Mouse (Mus musculus) midbrain, embryonic 10.5 days (tissue): ENCODE data around the gene Ehf. TPM values are rescaled to one million over a fixed set of nuclear protein-coding genes. Genes with fewer than 3 reads are reported as not detected.

ENCODE experiments used
- DNase-seq: peaks from one replicate; pipeline ENCODE4 v3.0.0-alpha.2; 2017; ENCODE audit warnings: low spot score
- H3K27ac ChIP-seq: fragments of 300-500 bp; sonication (generic); replicated peaks from 2 replicates; pipeline ENCODE4 v1.5.1; 2016; ENCODE audit warnings: mild to moderate bottlenecking
- H3K27me3 ChIP-seq: fragments of 300-500 bp; sonication (generic); 2 replicates; pipeline ENCODE4 v1.6.1; 2016; ENCODE audit warnings: low read depth, mild to moderate bottlenecking; ENCODE audit not compliant: poor library complexity, severe bottlenecking
- H3K36me3 ChIP-seq: fragments of 300-500 bp; sonication (generic); 2 replicates; pipeline ENCODE4 v1.6.1; 2016; ENCODE audit warnings: mild to moderate bottlenecking, moderate library complexity
- H3K4me1 ChIP-seq: fragments of 300-500 bp; sonication (generic); 2 replicates; pipeline ENCODE4 v1.6.1; 2016
- H3K4me3 ChIP-seq: fragments of 300-500 bp; sonication (generic); 2 replicates; pipeline ENCODE4 v1.5.1; 2016; ENCODE audit warnings: mild to moderate bottlenecking, moderate library complexity
- H3K9me3 ChIP-seq: fragments of 300-500 bp; sonication (generic); replicated peaks from 2 replicates; pipeline ENCODE4 v1.6.1; 2016; ENCODE audit warnings: mild to moderate bottlenecking
- WGBS: fragments of 180-500 bp; shearing (Covaris S2); methylation state at CpG from one replicate; pipeline ENCODE4 v1.1.7; 2016; 5-methylcytosine and 5-hydroxymethylcytosine counted together
- polyA plus RNA-seq: library from polyadenylated mRNA; unstranded; fragments of >200 nt; fragmentation: Nextera tagmentation; extraction: Ambion mirVana; gene quantifications from 2 replicates; pipeline ENCODE4 v1.2.1, GENCODE M21; 2016

Gene Ehf
- polyA plus RNA-seq, 1 experiment from 2014 or later = not detected

- H3K36me3 ChIP-seq = no peaks in the 10 kb centered on the region
- H3K4me3 ChIP-seq = no peak overlapping the region
- peaks cover 18% of the 10 kb centered on the region for H3K4me1 ChIP-seq
- H3K9me3 ChIP-seq = no peaks in the 10 kb centered on the region
- no peak overlapping the region for H3K27ac ChIP-seq
- 89% methylated on average over 3 of the region's 3 CpGs for WGBS
- no peaks in the 10 kb centered on the region for H3K27me3 ChIP-seq
- DNase-seq = no peak
These were observed 12.9 kb downstream of the Ehf start for GRCm38 (mm10) chr2:103290167-103290566.

GRCm38 (mm10) chr2:103289407-103289950 is 13.6 kb downstream of the Ehf start:
- Histone ChIP-seq H3K9me3 (no peaks in the 10 kb centered on the region), H3K27ac (no peak overlapping the region), H3K4me3 (no peak overlapping the region), H3K36me3 (no peaks in the 10 kb centered on the region), H3K27me3 (no peaks in the 10 kb centered on the region), H3K4me1 (peaks cover 15% of the 10 kb centered on the region)
- no peak for DNase-seq
- WGBS = 79% methylated on average over 7 of the region's 7 CpGs

GRCm38 (mm10) chr2:103287716-103288115 is 15.4 kb downstream of the Ehf start:
- Histone ChIP-seq H3K36me3 (no peaks in the 10 kb centered on the region), H3K27me3 (no peaks in the 10 kb centered on the region), H3K4me1 (peaks cover 8% of the 10 kb centered on the region), H3K9me3 (no peaks in the 10 kb centered on the region), H3K4me3 (no peak overlapping the region), H3K27ac (no peak overlapping the region)
- WGBS = 89% methylated on average over 5 of the region's 5 CpGs
- DNase-seq = no peak

GRCm38 (mm10) chr2:103285561-103285960 is 17.5 kb downstream of the Ehf start:
- Histone ChIP-seq H3K27ac (no peak overlapping the region), H3K4me3 (no peak overlapping the region), H3K27me3 (no peaks in the 10 kb centered on the region), H3K36me3 (no peaks in the 10 kb centered on the region), H3K4me1 (peaks cover 5% of the 10 kb centered on the region; the same call in 1 of the 2 replicates), H3K9me3 (no peaks in the 10 kb centered on the region)
- no peak for DNase-seq
- 30% methylated on average over 2 of the region's 2 CpGs for WGBS

GRCm38 (mm10) chr2:103283730-103284129 is 19.3 kb downstream of the Ehf start:
- Histone ChIP-seq H3K36me3 (no peaks in the 10 kb centered on the region), H3K4me1 (peaks cover 5% of the 10 kb centered on the region; the same call in 1 of the 2 replicates), H3K4me3 (no peak overlapping the region), H3K27ac (no peak overlapping the region), H3K27me3 (no peaks in the 10 kb centered on the region), H3K9me3 (no peaks in the 10 kb centered on the region)
- no peak for DNase-seq
- WGBS = 90% methylated on average over 8 of the region's 8 CpGs

GRCm38 (mm10) chr2:103282184-103282750 is 20.8 kb downstream of the Ehf start:
- H3K27me3 ChIP-seq = no peaks in the 10 kb centered on the region
- WGBS = 80% methylated on average over 8 of the region's 8 CpGs
- H3K36me3 ChIP-seq = no peaks in the 10 kb centered on the region
- no peaks in the 10 kb centered on the region for H3K9me3 ChIP-seq
- H3K4me1 ChIP-seq = peaks cover 5% of the 10 kb centered on the region; the same call in 1 of the 2 replicates
- H3K27ac ChIP-seq = no peak overlapping the region
- DNase-seq = no peak
- no peak overlapping the region for H3K4me3 ChIP-seq

- DNase-seq = no peak
- WGBS = 100% methylated on average over 1 of the region's 1 CpGs
- no peaks in the 10 kb centered on the region for H3K4me1 ChIP-seq
These were observed 23.2 kb downstream of the Ehf start for GRCm38 (mm10) chr2:103279927-103280326.

GRCm38 (mm10) chr2:103278476-103278875 is 24.6 kb downstream of the Ehf start:
- Histone ChIP-seq H3K4me3 (no peak overlapping the region), H3K4me1 (no peaks in the 10 kb centered on the region), H3K9me3 (no peaks in the 10 kb centered on the region), H3K27me3 (no peaks in the 10 kb centered on the region), H3K36me3 (no peaks in the 10 kb centered on the region), H3K27ac (no peak overlapping the region)
- 79% methylated on average over 1 of the region's 1 CpGs for WGBS
- DNase-seq = no peak

More at GRCm38 (mm10) chr2:103279927-103280326, 23.2 kb downstream of the Ehf start:
- no peaks in the 10 kb centered on the region for H3K9me3 ChIP-seq
- no peaks in the 10 kb centered on the region for H3K36me3 ChIP-seq
- no peaks in the 10 kb centered on the region for H3K27me3 ChIP-seq
- H3K4me3 ChIP-seq = no peak overlapping the region
- no peak overlapping the region for H3K27ac ChIP-seq

- 93% methylated on average over 1 of the region's 1 CpGs for WGBS
- no peak overlapping the region for H3K27ac ChIP-seq
- H3K9me3 ChIP-seq = no peaks in the 10 kb centered on the region
- H3K27me3 ChIP-seq = no peaks in the 10 kb centered on the region
- no peak overlapping the region for H3K4me3 ChIP-seq
- H3K36me3 ChIP-seq = no peaks in the 10 kb centered on the region
- DNase-seq = no peak
- no peaks in the 10 kb centered on the region for H3K4me1 ChIP-seq
These were observed 25.3 kb downstream of the Ehf start for GRCm38 (mm10) chr2:103277794-103278193.

- Histone ChIP-seq H3K4me1 (no peaks in the 10 kb centered on the region), H3K36me3 (no peaks in the 10 kb centered on the region), H3K4me3 (no peak overlapping the region), H3K27ac (no peak overlapping the region), H3K9me3 (no peaks in the 10 kb centered on the region), H3K27me3 (no peaks in the 10 kb centered on the region)
- no peak for DNase-seq
- 88% methylated on average over 6 of the region's 6 CpGs for WGBS
These were observed 27.6 kb downstream of the Ehf start for GRCm38 (mm10) chr2:103275316-103275960.

GRCm38 (mm10) chr2:103274803-103275202 is 28.3 kb downstream of the Ehf start:
- DNase-seq = no peak
- no peak overlapping the region for H3K27ac ChIP-seq
- WGBS = 93% methylated on average over 2 of the region's 2 CpGs
- no peaks in the 10 kb centered on the region for H3K9me3 ChIP-seq
- no peaks in the 10 kb centered on the region for H3K4me1 ChIP-seq
- no peaks in the 10 kb centered on the region for H3K36me3 ChIP-seq
- no peaks in the 10 kb centered on the region for H3K27me3 ChIP-seq
- no peak overlapping the region for H3K4me3 ChIP-seq

- Histone ChIP-seq H3K9me3 (no peaks in the 10 kb centered on the region), H3K4me1 (no peaks in the 10 kb centered on the region), H3K4me3 (no peak overlapping the region), H3K27me3 (no peaks in the 10 kb centered on the region), H3K36me3 (no peaks in the 10 kb centered on the region), H3K27ac (no peak overlapping the region)
- no peak for DNase-seq
- WGBS = 93% methylated on average over 1 of the region's 1 CpGs
These were observed 28.8 kb downstream of the Ehf start for GRCm38 (mm10) chr2:103274270-103274669.

- no peak for DNase-seq
- Histone ChIP-seq H3K4me1 (peaks cover 6% of the 10 kb centered on the region), H3K27me3 (no peaks in the 10 kb centered on the region), H3K9me3 (no peaks in the 10 kb centered on the region), H3K36me3 (no peaks in the 10 kb centered on the region), H3K27ac (no peak overlapping the region), H3K4me3 (no peak overlapping the region)
- WGBS = 90% methylated on average over 8 of the region's 8 CpGs
These were observed 31.6 kb downstream of the Ehf start for GRCm38 (mm10) chr2:103271481-103271880.
